Mouse (Mus musculus): ENCODE results near the gene Rnf113a2.

The Rnf113a2 gene

GRCm38 (mm10) chr12:84408819-84409507 is 8.0 kb upstream of the Rnf113a2 start, which contains the start of the genes Entpd5 and Bbof1:
TSS of gene Entpd5 (minus strand) at chr12:84409029.
TSS of gene Bbof1 (plus strand) at chr12:84409071.
- DNase-seq: peak; percentile 96 to 97

- no peak for DNase-seq
Observed at GRCm38 (mm10) chr12:84417605-84417922, 568 bp downstream of the Rnf113a2 start.

- DNase-seq: no peak
Observed at GRCm38 (mm10) chr12:84423990-84424389, 7.0 kb downstream of the Rnf113a2 start.

GRCm38 (mm10) chr12:84429825-84430224 is 12.8 kb downstream of the Rnf113a2 start:
- DNase-seq: no peak

GRCm38 (mm10) chr12:84438697-84439096 is 21.7 kb downstream of the Rnf113a2 start:
- no peak for DNase-seq

- DNase-seq: no peak
Observed at GRCm38 (mm10) chr12:84442526-84442925, 25.5 kb downstream of the Rnf113a2 start.

- no peak for DNase-seq
Observed at GRCm38 (mm10) chr12:84447386-84447785, 30.4 kb downstream of the Rnf113a2 start.

GRCm38 (mm10) chr12:84448181-84448580 is 31.2 kb downstream of the Rnf113a2 start:
- DNase-seq: no peak

- peak in 1 of 2 experiments; percentile 9 for DNase-seq
Observed at GRCm38 (mm10) chr12:84449887-84450286, 32.9 kb downstream of the Rnf113a2 start.

GRCm38 (mm10) chr12:84450351-84450717 is 33.3 kb downstream of the Rnf113a2 start:
- peak in 1 of 2 experiments; percentile 48 for DNase-seq

GRCm38 (mm10) chr12:84450718-84451646 is 34.0 kb downstream of the Rnf113a2 start, which contains the start of the genes Aldh6a1 and Lin52:
TSS of gene Aldh6a1 (minus strand) at chr12:84451004.
TSS of gene Lin52 (plus strand) at chr12:84451422.
- DNase-seq: peak; percentile 97 to 98

GRCm38 (mm10) chr12:84451801-84452200 is 34.8 kb downstream of the Rnf113a2 start:
- peak; percentile 23 to 28 for DNase-seq

- DNase-seq: peak; percentile 15 to 16
Observed at GRCm38 (mm10) chr12:84456911-84457310, 39.9 kb downstream of the Rnf113a2 start.

- DNase-seq: no peak
Observed at GRCm38 (mm10) chr12:84459845-84460244, 42.8 kb downstream of the Rnf113a2 start.

GRCm38 (mm10) chr12:84461416-84461815 is 44.4 kb downstream of the Rnf113a2 start:
- DNase-seq: no peak

GRCm38 (mm10) chr12:84462856-84463255 is 45.9 kb downstream of the Rnf113a2 start:
- DNase-seq: no peak
